Mouse (Mus musculus) urinary bladder, postnatal 14 days (tissue): ENCODE measurements around the gene Ercc8.

ENCODE experiments used
- DNase-seq: peaks from one replicate; pipeline ENCODE4 v3.0.0; 2021; ENCODE audit warnings: low spot score

Gene Ercc8

GRCm38 (mm10) chr13:108219773-108220172, 61.2 kb downstream of the Ercc8 start:
- DNase-seq = no peak

DNA sequence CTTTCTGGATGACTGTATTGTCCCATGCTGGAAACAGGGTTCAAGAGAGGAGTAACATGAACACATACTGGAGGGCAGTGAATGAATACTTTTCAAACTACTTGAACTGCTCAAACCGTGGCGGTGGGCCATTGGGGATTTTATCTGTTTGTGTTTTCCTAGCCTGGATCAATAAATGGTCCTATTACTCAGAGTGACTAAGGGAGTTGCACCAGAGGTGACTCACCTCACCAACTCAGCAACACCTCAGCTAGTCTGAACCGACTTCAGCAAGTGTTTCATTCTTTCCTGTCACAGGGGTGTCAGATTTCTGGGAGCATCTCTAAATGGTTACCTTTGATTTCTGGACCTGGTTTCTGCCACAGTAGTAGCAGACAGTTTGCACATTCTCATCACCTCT, 70.7 kb downstream of the Ercc8 start:
- DNase-seq = no peak

- DNase-seq = no peak
Measured at GRCm38 (mm10) chr13:108229634-108230330, 71.3 kb downstream of the Ercc8 start.

GRCm38 (mm10) chr13:108240012-108240411, 81.5 kb downstream of the Ercc8 start:
- DNase-seq = no peak

GRCm38 (mm10) chr13:108241715-108242114, 83.2 kb downstream of the Ercc8 start:
- no peak for DNase-seq
